Mouse (Mus musculus) gastrocnemius, postnatal 25 days (tissue): Measurements from ENCODE around the gene Tent2. TPM values are rescaled to one million over a fixed set of nuclear protein-coding genes. Genes with fewer than 3 reads are reported as not detected.
A peak's percentile ranks its signal among the peaks of the same experiment; 100 is the strongest.
"Not testable (repeated sequence)": the region's sequence is repeated elsewhere in the genome, so short reads cannot be mapped to it uniquely, and the experiment has no call there.

Source experiments
- DNase-seq: peaks from one replicate; pipeline ENCODE4 v3.0.0; 2022
- long read RNA-seq, 2 experiments: library from polyadenylated mRNA; stranded (forward); transcript quantifications; one replicate each; pipeline ENCODE4 v2.0.0; 2021
- total RNA-seq, 2 experiments: library from RNA; stranded (reverse); gene quantifications; 1 replicate in 1 of 2; 2 replicates in 1 of 2; pipeline ENCODE4 v1.2.3; 2021

Tent2 gene
- total RNA-seq = 10 to 100 TPM; 10.3 to 10.5 TPM
- long read RNA-seq, experiment 1, transcript Tent2-201 (15 exons, 2,990 nt) = major isoform, 6 of 7 reads
- long read RNA-seq, experiment 1, partial matches to known transcripts = 0 of 7 reads
- long read RNA-seq, experiment 1, other reads (novel, unspliced or antisense) = 1 of 7 reads
- long read RNA-seq, experiment 2, partial matches to known transcripts = 0 of 6 reads
- long read RNA-seq, experiment 2, other reads (novel, unspliced or antisense) = 3 of 6 reads

DNA sequence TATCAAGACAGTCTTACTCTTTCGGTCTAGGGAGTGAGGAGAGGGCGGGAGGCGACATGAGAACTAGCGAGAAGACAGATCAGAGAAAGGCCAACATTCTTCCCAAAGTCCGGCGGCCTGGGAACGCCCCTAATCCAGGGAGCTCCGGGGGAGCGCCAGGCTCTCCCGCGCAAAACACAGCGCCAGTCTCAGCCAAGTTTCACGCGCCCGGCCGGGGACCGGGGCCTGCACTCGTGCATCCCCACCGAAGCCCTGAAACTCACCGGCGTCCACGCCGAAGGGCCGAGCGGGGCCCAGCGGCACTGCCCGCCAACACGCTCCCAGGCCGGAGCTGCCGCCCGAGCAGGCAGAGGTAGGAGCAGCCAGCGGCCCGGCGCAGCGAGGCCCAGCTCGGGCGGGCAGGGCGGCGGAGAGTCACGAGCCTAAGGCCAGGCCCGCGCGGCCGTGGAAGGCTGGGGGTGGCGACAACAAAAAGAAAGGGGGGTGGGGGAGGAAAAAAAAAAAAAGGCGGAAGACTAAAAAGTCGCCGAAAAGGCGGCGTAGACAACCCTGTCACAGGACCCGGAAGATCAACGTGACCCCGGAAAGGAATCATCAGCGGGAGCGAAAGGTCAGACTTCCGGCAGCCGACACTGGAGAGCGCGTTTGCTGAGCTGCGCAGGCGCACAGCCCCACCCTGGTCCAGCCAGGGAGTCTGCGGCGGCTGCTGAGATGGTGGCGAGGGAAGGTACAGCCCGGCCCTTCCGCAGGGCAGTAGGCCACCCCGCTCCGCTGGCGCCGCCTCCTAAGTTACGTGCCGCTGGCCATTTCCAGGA lies at the start of gene Tent2:
Gene Tent2 (minus strand): TSS at position 555 of the 815 bp plus-strand sequence.
- DNase-seq = peak; percentile 96

GRCm38 (mm10) chr13:93241180-93241579 lies 49.0 kb upstream of the Tent2 start:
- no peak for DNase-seq

- DNase-seq = no peak
Measured at GRCm38 (mm10) chr13:93239561-93239960, 47.4 kb upstream of the Tent2 start.

GRCm38 (mm10) chr13:93239134-93239533 lies 46.9 kb upstream of the Tent2 start:
- DNase-seq = no peak

DNA sequence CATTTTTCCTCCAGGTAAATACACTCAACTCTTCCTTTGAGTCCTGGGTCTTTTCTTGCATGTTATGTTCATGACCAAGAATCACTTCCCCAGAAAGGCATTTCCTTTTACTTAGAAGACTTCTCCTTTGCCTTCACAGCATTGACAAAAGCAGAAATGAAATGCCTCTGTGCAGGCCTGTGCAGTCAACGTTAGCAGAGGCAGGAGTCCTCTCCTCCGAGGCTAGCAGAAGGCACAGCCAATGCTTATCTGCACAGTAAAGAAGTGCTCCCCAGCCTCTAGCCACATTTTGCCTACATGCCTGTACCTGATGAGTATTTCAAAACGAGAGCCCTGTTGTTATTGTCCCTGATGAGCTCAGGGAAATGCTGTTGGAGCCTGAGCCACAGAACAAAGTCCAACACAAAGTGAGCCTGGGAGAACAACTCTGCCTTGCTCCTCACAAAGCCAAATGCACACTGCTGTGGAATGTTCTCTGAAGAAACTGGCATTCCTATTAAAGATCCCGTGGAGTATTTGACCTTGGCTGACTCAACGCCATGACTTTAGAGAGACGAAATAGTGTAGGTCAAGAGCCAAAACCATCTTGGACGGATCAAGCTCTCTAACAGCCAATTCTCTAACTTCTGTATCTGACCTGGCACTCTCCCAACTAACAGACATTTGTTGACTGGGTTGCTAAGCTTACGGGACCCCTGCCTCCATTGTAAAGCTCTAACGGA lies 45.7 kb upstream of the Tent2 start:
- peak; percentile 16 for DNase-seq

DNA sequence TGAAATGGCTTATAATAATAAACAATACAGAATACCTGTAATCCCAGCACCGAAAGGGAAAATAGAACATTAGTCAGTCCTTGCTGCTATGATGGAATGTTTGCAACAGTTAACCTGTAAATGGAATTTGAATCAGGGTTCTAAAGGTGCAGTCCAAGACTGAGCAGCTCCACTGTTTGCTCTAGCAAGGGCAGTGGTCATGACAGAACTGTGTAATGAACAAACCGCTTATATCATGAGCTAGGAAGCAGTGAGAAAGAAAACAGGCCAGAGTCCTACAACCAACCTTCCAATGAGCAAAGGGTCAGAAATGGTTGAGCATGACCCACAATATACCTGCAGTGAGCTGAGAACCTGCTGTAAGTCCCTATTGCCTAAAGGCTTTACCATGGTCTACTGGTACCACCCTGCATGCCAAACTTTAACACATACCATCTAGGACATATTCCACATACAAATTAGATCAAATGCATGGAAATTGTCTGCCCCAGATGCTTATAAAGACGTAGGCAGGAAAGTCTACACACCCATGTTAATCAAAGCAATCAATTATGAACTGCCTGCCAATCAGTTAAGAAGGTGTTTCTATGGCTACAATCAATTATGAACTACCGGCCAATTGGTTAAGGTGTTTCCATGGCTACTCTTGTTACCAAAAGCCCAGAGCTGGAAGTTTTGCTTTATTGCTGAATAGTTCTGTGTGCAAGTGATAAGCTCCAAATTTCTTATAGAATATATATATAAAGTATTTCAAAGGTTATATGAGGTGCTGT lies 42.3 kb upstream of the Tent2 start:
- no peak for DNase-seq

DNA sequence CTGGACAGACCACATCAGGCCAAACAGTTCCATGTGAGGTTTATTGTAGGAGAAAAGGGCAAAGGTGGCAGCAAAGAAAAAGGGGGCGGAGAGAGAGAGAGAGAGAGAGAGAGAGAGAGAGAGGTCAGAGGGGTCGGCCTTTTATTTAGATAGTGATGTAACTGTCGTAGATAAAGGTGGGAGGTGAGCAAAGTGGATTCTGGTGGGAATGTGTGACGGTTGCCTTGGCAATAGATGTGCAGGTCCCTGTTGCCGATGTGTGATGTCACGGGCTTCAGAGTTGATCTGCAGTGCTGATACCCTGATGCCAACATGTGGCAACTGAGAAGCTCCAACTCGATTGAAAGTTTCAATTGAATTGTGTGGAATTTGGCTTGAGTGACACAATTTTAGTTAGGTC lies 40.1 kb upstream of the Tent2 start:
- DNase-seq = no peak

DNA sequence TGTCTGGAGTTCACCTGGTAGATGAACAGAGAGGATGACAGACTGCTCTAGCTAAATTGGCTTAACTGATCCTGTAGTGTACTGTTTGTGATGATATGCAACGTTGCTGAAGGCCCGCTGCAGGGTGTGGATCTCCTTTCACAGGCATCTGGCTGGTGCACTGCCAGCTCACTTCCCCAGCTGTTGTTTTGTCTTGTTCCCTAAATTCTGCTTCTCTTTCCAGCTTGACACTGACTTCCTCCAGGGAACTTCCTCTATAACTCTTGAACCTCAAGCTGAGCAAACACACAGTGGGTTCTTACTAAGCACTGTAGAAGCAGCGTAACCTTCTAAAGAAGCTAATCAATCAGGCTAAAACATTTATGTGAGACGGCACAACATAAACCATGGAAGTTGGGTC lies 38.8 kb upstream of the Tent2 start:
- peak; percentile 61 for DNase-seq

DNA sequence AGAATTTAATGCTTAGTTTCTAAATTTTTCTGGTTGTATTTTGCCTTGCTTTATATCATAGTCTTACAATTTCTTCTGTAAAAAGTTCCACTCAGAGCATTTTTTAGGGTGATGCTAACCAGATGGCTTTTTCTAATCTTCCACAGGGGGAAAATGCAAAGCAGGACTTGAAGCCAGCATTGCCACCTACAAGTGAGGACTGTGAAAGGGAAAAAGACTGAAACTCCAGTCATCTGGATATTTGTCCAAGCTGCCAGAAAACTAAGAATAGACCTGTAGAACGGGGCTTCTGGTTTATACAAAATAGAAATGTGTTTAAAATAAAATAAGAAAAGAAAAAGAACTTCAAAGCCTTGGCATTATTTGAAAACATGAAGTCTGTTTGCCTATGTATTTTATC lies 19.6 kb upstream of the Tent2 start:
- DNase-seq = no peak

DNA sequence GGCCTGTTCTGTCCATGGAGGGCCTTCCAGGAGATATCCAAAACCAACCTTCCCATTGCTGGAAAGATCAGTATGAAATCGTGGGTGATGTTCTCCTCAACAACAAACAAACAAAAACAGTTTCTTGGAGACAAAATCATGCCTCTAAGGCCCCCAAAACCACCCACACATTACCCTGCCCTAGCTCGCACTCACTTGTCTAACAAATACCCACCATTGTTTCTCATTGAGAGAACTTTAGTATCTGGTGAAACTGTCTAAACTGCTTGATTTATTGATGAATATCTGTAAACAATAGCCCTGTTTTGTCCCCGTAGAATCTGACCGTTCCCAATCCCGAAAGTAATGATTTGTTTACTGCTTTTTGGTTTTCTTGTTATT lies 451 bp upstream of the Tent2 start:
- no peak for DNase-seq

- no peak for DNase-seq
Measured at GRCm38 (mm10) chr13:93189416-93189815, 2.8 kb downstream of the Tent2 start.

DNA sequence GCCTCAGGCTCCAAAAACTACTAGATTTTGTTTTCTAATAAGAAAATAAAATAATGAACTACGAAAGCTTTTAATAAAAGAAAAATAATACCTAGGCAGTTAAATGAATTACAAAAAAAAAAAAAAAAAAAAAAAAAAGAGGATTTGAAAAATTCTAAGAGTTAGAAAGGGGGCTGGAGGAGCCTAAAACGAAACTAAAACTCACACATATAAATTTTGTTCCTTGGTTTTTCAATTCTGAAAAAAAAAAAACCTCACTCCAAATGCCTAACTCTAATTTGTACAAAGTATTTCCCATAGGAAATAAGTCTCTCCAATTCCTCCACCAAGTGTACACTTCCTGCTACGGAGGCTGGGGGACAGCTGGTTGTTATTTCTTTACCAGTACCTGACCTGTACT lies 3.4 kb downstream of the Tent2 start:
- no peak for DNase-seq

- DNase-seq = not testable (repeated sequence)
Measured at GRCm38 (mm10) chr13:93187792-93188191, 4.4 kb downstream of the Tent2 start.

- DNase-seq = no peak
Measured at GRCm38 (mm10) chr13:93180351-93180750, 11.8 kb downstream of the Tent2 start.

DNA sequence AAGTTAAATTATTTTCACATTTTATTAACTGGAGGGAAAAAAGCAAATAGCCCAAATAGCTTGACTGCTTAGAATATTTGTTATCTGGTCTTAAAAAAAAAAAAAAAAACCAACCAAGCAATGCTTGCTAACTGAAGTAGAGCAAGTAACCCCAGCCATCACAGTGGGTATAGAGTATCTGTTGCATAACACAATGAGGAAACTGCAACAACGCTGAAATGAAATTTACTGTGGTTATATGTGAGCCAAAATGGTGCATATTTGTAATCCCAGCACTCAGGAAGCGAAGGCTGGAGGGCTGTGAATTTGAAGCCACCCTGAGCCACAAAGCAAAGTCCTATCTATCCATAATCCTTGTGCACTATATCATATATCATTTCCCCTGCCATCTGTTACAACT lies 12.7 kb downstream of the Tent2 start:
- no peak for DNase-seq

GRCm38 (mm10) chr13:93177571-93177970 lies 14.6 kb downstream of the Tent2 start:
- no peak for DNase-seq

GRCm38 (mm10) chr13:93163303-93163702 lies 28.9 kb downstream of the Tent2 start:
- DNase-seq = no peak

- no peak for DNase-seq
Measured at GRCm38 (mm10) chr13:93162456-93162855, 29.7 kb downstream of the Tent2 start.

DNA sequence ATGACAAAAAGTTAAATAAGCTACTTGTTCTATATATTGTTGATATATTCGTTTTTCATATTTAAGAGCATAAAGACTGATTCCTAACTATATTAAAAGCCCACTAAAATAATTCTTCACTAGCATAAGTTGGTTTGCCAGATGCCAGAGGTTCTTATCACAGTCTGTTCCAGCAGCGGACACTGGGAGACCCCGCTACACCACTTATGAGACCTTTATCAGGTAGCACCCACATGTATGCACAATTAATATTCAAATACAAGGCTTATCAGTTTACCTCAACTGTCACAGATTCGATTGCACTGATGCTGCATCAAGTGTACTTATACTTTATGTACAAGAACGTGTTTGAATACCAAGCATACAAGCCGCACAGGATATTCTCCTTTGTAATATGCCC lies 33.9 kb downstream of the Tent2 start:
- no peak for DNase-seq

DNA sequence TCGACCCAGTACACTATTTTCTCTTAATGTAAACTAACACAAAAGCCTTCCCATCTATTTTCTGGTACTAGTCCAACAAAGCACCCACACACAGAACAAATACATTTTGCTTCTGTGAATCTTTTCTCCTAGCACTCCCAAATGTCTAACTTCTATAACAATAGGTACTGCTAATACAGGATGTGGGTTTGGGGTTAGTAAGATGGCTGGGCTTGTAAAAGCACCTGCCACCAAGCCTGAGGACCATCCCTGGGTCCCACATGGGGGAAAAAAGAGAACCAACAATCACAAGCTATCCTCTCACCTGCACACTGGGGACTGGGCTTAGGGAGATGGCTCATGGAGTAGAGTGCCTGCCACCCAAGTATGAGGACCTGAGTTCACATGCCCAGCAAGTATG lies 38.9 kb downstream of the Tent2 start:
- no peak for DNase-seq

- peak; percentile 92 for DNase-seq
Measured at GRCm38 (mm10) chr13:93144336-93145167, 47.6 kb downstream of the Tent2 start, which contains the start of gene Cmya5. Gene Cmya5 (minus strand): TSS chr13:93144724.
